Mouse (Mus musculus) limb, embryonic 13.5 days (tissue): ENCODE data around the gene Plod2. TPM values are rescaled to one million over a fixed set of nuclear protein-coding genes. Genes with fewer than 3 reads are reported as not detected.

Source experiments
- ATAC-seq: fragments of 200-750 bp; cut with Nextera tagmentation; 2 replicates; pipeline ENCODE4 v1.8.0; 2017; ENCODE audit warnings: low read depth, moderate number of reproducible peaks, moderate TSS enrichment; ENCODE audit not compliant: low FRiP score
- H3K27ac ChIP-seq: fragments of 300-500 bp; sonication (generic); 2 replicates; pipeline ENCODE4 v1.5.1; 2015; ENCODE audit warnings: inconsistent platforms, mild to moderate bottlenecking, moderate library complexity
- H3K27me3 ChIP-seq: fragments of 300-500 bp; sonication (generic); 2 replicates; pipeline ENCODE4 v1.6.1; 2015; ENCODE audit warnings: mild to moderate bottlenecking, inconsistent platforms
- H3K36me3 ChIP-seq: fragments of 300-500 bp; sonication (generic); 2 replicates; pipeline ENCODE4 v1.6.1; 2015; ENCODE audit warnings: inconsistent platforms, mild to moderate bottlenecking, moderate library complexity
- H3K4me1 ChIP-seq: fragments of 300-500 bp; sonication (generic); 2 replicates; pipeline ENCODE4 v1.6.1; 2015; ENCODE audit warnings: inconsistent platforms
- H3K4me2 ChIP-seq: fragments of 300-500 bp; sonication (generic); replicated peaks from 2 replicates; pipeline ENCODE4 v1.6.1; 2015; ENCODE audit warnings: inconsistent platforms, mild to moderate bottlenecking, moderate library complexity
- H3K4me3 ChIP-seq: fragments of 300-500 bp; sonication (generic); 2 replicates; pipeline ENCODE4 v1.5.1; 2015; ENCODE audit warnings: moderate library complexity, mild to moderate bottlenecking, inconsistent platforms
- H3K9ac ChIP-seq: fragments of 300-500 bp; sonication (generic); 2 replicates; pipeline ENCODE4 v1.6.1; 2015; ENCODE audit warnings: mild to moderate bottlenecking, inconsistent platforms
- H3K9me3 ChIP-seq: fragments of 300-500 bp; sonication (generic); 2 replicates; pipeline ENCODE4 v1.6.1; 2016; ENCODE audit warnings: inconsistent platforms
- WGBS: fragments of 180-500 bp; shearing (Covaris S2); methylation state at CpG from one replicate; pipeline ENCODE4 v1.1.7; 2015; 5-methylcytosine and 5-hydroxymethylcytosine counted together
- polyA plus RNA-seq: library from polyadenylated mRNA; unstranded; fragments of >200 nt; fragmentation: Nextera tagmentation; extraction: Ambion mirVana; gene quantifications from 2 replicates; pipeline ENCODE4 v1.2.1, GENCODE M21; 2015

The Plod2 gene
- polyA plus RNA-seq, 1 experiment from 2014 or later: 62.8 TPM

DNA sequence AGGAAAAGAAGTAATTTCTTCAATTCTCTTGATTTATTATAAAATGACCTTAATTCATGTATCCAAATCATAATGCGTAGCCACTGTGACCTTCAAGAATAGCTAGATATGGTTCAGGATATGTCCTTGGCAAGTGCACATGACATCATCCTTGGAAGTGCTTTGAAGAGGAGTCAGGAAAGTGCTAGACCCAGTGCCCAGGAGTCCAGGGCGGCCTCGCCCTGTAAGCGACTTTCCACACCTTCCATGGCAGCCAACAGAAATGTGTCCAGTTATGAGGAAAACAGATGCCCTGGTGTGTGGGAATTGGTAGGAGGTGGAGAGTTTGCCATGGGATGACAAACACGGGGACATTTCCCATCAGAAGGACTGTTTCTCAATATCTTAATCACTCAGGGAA is 47.0 kb downstream of the Plod2 start:
- ATAC-seq: no peak
- Histone ChIP-seq H3K4me2 (no peak overlapping the region), H3K27ac (no peak overlapping the region), H3K27me3 (no peaks in the 10 kb centered on the region), H3K4me1 (peaks cover 4% of the 10 kb centered on the region; the same call in 1 of the 2 replicates), H3K4me3 (no peak overlapping the region), H3K9ac (no peak overlapping the region), H3K36me3 (peaks cover 63% of the 10 kb centered on the region), H3K9me3 (no peaks in the 10 kb centered on the region)
- WGBS: 92% methylated on average over 5 of the region's 5 CpGs

DNA sequence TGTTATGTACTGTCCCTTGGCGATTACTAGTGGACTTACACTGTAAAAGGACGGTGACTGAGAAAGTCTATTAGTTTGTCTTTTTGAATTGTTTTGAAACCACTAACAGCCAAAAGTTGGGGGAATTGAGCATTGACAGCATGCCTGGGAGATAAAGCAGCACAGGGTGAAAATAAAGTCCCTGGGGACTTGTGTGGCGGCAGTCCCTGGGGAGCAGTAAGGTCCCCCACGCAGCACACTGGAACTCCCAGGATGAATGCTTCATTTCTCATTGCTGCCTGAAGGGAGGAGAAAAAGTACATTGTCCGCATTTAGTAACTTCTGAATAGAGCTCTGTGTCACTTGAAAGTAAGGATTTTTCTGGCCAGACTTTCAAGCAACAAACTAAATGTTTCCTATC is 49.5 kb downstream of the Plod2 start:
- no peak for ATAC-seq
- Histone ChIP-seq H3K9ac (no peak overlapping the region), H3K9me3 (no peaks in the 10 kb centered on the region), H3K27ac (no peak overlapping the region), H3K36me3 (peaks cover 54% of the 10 kb centered on the region), H3K27me3 (no peaks in the 10 kb centered on the region), H3K4me3 (no peak overlapping the region), H3K4me1 (peaks cover 4% of the 10 kb centered on the region; the same call in 1 of the 2 replicates), H3K4me2 (no peak overlapping the region)
- 78% methylated on average over 5 of the region's 5 CpGs for WGBS

DNA sequence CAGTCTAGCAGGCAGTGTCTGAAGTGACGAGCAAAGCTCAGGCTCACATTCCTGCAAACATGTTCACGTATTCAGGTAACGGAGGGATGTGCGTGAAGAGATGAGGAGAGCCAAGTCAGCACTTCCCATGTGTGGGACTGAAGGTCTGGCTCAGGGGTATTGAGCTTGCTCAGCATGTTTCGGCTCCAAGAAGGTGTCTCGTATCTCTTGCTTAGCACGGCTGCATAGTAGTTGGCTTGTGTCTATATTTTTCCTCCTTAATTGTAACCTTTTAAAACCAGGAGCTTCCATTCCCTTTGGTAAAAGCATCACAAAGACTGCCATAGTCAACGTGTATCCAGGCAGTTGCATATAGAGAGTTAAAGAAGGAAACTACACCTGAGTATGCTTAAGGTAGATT is 50.7 kb downstream of the Plod2 start:
- Histone ChIP-seq H3K36me3 (peaks cover 52% of the 10 kb centered on the region), H3K4me3 (no peak overlapping the region), H3K27me3 (no peaks in the 10 kb centered on the region), H3K9me3 (no peaks in the 10 kb centered on the region), H3K4me2 (no peak overlapping the region), H3K4me1 (peaks cover 8% of the 10 kb centered on the region; the same call in 1 of the 2 replicates), H3K9ac (no peak overlapping the region), H3K27ac (no peak overlapping the region)
- ATAC-seq: no peak
- 87% methylated on average over 8 of the region's 8 CpGs for WGBS

DNA sequence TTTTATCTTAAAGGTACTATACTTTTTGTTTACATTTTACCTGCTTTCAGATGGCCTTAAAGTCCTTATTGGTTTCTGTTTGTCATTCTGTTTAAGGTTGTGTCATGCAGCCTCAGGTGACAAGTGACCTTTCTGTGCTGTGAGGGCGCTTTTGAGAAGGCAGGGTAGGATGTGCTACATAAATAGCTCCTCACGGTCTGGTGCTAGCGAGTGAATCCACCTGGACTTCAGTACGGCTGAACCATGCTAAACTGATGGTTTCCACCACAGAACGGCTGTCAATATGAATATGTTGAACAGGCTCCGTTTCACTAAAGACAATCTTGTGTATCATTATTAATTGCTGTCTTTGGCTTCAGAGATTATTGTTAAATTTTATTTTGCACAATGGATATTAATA is 52.5 kb downstream of the Plod2 start:
- no peak for ATAC-seq
- no peak overlapping the region for H3K27ac ChIP-seq
- no peaks in the 10 kb centered on the region for H3K27me3 ChIP-seq
- 62% methylated on average over 6 of the region's 6 CpGs for WGBS
- H3K9me3 ChIP-seq: no peaks in the 10 kb centered on the region
- peaks cover 9% of the 10 kb centered on the region; the same call in 1 of the 2 replicates for H3K4me1 ChIP-seq
- peaks cover 38% of the 10 kb centered on the region for H3K36me3 ChIP-seq
- no peak overlapping the region for H3K9ac ChIP-seq
- no peak overlapping the region for H3K4me2 ChIP-seq
- H3K4me3 ChIP-seq: no peak overlapping the region

DNA sequence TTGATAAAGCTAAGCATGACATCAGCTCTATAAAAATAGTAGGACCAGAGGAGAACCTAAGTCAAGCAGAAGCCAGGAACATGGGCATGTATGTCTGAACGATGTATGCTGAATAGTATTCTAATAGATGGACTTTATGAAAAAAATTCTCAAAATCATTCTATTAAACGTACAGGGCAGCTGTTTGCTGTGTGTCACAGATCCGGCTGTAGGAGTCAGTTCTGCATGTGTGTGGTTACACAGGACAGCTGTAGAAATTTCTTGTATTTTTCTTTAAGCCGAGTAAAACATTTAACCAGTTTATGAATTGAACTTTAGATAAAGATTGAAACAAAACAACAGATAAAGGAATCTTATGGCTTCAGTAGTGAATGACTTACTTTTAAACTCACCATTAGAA is 53.3 kb downstream of the Plod2 start:
- Histone ChIP-seq H3K27ac (no peak overlapping the region), H3K9ac (no peak overlapping the region), H3K36me3 (peaks cover 40% of the 10 kb centered on the region), H3K9me3 (no peaks in the 10 kb centered on the region), H3K4me3 (no peak overlapping the region), H3K4me1 (peaks cover 11% of the 10 kb centered on the region), H3K27me3 (no peaks in the 10 kb centered on the region), H3K4me2 (no peak overlapping the region)
- 83% methylated on average over 4 of the region's 4 CpGs for WGBS
- no peak for ATAC-seq

DNA sequence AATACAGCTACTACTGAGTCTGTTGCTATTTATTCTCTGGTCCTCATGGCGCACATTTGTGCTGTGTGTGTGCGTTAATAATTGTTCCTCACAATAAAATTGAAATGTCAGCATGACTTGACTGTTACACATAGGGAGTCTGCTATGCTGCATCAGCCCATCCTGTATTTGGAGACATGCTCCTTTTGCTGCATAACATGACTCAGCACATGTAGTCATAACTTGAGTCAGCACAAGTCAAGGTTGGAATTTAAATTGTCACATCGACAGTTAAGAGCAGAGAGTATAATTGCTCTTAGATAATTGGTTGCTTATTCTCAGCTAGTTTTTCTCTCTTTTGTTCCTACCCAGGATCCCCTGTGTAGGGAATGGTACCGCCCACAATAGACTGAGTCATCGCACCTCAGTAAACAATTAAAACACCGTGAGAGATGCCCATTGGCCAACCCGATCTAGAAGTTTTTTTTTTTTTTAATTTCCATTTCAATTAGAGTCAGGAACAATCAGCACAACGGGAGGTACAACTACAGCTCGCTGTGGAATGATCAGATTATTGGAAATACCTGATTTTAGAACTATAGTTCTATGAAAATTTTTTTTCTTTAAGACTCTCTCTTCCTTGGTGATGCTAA is 55.0 kb downstream of the Plod2 start:
- no peaks in the 10 kb centered on the region for H3K27me3 ChIP-seq
- peaks cover 7% of the 10 kb centered on the region; the same call in 1 of the 2 replicates for H3K4me1 ChIP-seq
- peaks cover 44% of the 10 kb centered on the region for H3K36me3 ChIP-seq
- H3K9me3 ChIP-seq: no peaks in the 10 kb centered on the region
- no peak overlapping the region for H3K9ac ChIP-seq
- ATAC-seq: no peak
- WGBS: 93% methylated on average over 9 of the region's 9 CpGs
- no peak overlapping the region for H3K4me3 ChIP-seq
- H3K27ac ChIP-seq: no peak overlapping the region
- no peak overlapping the region for H3K4me2 ChIP-seq

DNA sequence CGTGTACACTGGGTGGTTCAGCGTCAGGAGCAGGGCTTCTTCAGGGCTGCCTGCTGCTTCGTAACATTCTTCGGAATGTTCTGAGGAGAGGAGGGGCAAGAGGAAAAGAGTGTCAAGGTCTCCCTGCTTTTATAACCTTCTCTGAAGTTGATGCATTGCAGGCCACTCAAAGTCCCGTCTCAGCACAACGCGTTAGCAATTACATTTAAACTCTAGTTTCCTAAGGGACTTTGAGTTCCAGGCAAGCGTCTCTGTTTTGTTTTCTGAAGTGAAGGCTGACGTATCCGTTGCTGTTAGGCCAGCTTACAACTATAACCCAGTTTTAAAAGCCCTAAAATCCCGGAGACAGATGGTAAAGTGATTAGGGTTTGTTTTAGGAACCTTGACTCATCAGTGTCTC is 55.8 kb downstream of the Plod2 start:
- Histone ChIP-seq H3K27ac (no peak overlapping the region), H3K36me3 (peaks cover 45% of the 10 kb centered on the region)
- ATAC-seq: peak; percentile 74; the same call in 1 of the 2 replicates

DNA sequence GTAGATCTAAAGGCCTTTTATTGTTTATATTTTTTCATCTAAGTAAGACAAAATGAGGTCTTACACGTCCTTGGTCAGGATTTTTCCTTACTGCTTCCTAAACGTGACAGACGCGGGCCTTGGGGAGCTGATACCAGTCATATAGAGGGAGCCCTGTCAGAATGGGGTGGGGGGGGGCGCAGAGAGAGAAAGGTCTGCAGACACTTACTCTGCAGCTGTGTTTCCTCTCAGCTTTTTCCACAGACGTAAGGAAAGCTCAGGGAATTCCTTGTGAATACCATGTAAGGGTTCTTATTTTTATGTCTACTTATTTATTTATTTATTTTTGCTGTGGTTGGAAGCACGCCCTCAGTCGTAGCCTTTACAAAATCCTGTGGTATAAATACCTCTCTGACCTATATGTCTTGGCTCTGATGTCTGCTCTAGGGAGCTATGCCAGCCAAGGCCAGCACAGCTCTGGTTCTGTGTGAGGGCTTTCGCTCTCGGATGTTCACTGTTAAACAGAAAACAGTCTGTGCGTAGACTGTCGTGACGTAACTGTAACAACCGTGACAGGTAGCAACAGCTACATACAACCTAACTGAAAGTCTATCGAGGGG is 58.0 kb downstream of the Plod2 start:
- no peak overlapping the region for H3K4me2 ChIP-seq
- peak; percentile 71 for ATAC-seq
- H3K4me3 ChIP-seq: no peak overlapping the region
- no peak overlapping the region for H3K27ac ChIP-seq
- no peaks in the 10 kb centered on the region for H3K9me3 ChIP-seq
- H3K4me1 ChIP-seq: peaks cover 7% of the 10 kb centered on the region; the same call in 1 of the 2 replicates
- H3K36me3 ChIP-seq: peaks cover 51% of the 10 kb centered on the region
- H3K9ac ChIP-seq: no peak overlapping the region
- 71% methylated on average over 15 of the region's 15 CpGs for WGBS
- H3K27me3 ChIP-seq: no peaks in the 10 kb centered on the region

More for the DNA sequence above, 55.8 kb downstream of the Plod2 start:
- Histone ChIP-seq H3K4me3 (no peak overlapping the region), H3K27me3 (no peaks in the 10 kb centered on the region), H3K9me3 (no peaks in the 10 kb centered on the region), H3K9ac (no peak overlapping the region), H3K4me2 (no peak overlapping the region), H3K4me1 (peaks cover 7% of the 10 kb centered on the region; the same call in 1 of the 2 replicates)
- WGBS: 11% methylated on average over 11 of the region's 11 CpGs

DNA sequence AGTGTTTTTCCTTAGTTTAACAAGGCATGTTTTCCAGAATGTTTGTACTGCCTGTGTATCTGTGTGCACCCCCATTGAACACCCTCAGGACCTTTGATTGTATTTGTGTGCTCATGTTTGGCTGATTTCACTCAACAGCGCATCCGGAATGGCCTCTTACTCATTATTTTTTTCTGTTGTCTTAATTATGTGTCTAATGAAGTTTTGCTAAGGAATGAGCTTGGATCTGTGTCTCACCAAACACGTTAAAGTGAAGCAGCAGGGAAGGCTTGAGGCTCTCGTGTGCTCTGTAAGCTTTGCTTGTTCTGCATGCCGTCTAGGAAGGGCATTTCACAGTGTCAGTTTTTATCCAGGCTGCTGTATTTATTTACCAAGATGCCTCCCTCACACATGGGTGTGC is 59.5 kb downstream of the Plod2 start:
- Histone ChIP-seq H3K4me1 (peaks cover 7% of the 10 kb centered on the region; the same call in 1 of the 2 replicates), H3K27ac (no peak overlapping the region), H3K9ac (no peak overlapping the region), H3K36me3 (peaks cover 56% of the 10 kb centered on the region), H3K4me2 (no peak overlapping the region), H3K27me3 (no peaks in the 10 kb centered on the region), H3K9me3 (no peaks in the 10 kb centered on the region), H3K4me3 (no peak overlapping the region)
- no peak for ATAC-seq
- WGBS: 81% methylated on average over 5 of the region's 5 CpGs

DNA sequence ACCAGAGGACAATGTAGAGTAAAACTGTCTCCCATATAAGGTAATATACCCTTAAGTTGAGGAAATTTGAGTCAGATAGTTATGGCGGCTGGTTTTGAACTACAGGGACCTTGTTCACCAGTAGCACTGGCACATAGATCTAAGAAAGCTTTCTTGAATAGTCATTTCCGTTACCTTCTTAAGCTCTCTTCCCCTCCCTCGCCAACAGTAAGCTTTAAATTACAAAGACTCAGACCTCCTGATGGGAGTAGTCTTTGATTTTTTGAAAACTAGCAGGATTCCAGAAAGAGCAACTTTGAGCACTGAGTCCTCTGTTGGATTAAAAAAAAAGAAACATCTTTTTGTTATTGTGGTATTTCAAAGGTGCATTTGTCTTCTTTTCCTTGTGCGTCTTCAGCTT is 61.5 kb downstream of the Plod2 start:
- Histone ChIP-seq H3K4me2 (no peak overlapping the region), H3K4me3 (no peak overlapping the region), H3K4me1 (peaks cover 2% of the 10 kb centered on the region; the same call in 1 of the 2 replicates), H3K9me3 (no peaks in the 10 kb centered on the region), H3K36me3 (peaks cover 56% of the 10 kb centered on the region), H3K27me3 (no peaks in the 10 kb centered on the region), H3K27ac (no peak overlapping the region), H3K9ac (no peak overlapping the region)
- 70% methylated on average over 4 of the region's 4 CpGs for whole genome bisulfite sequencing
- no peak for ATAC-seq

DNA sequence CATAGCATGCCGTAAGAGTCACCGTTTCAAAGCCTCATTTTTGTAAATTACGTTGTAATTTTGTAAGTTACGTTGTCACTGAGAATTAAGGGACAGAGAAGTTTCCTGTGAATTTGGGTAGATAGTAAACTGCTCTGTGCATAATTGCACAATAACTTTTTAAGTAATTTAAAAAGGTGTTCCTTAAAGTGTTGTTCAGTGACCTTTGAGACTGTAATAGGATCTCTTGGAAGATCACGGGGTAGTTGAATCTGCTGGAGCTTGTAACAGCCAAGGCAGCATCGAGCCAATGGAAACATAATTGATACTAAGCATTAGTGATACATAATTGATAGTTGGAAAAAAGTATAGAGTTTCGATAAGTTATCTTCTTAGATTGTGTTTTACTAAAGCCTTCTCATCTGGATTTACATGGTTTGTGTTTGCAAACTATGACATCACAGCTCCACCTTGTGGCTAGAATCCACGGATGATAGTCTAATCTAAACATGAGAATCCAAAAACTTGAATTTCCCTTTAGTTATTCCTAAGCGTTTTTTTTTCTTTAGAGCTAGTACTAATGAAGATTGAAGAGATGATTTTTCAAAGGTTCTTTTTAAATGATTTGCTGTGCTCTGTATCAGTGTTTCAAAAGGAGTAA is 68.7 kb downstream of the Plod2 start:
- ATAC-seq: 0 out of 2 replicates have a peak, but pooled peaks have one; percentile 25
- 50% methylated on average over 9 of the region's 9 CpGs for WGBS
- Histone ChIP-seq H3K9ac (no peak overlapping the region), H3K27me3 (no peaks in the 10 kb centered on the region), H3K4me1 (no peaks in the 10 kb centered on the region), H3K4me3 (no peak overlapping the region), H3K4me2 (no peak overlapping the region), H3K9me3 (no peaks in the 10 kb centered on the region), H3K36me3 (peaks cover 22% of the 10 kb centered on the region), H3K27ac (no peak overlapping the region)

DNA sequence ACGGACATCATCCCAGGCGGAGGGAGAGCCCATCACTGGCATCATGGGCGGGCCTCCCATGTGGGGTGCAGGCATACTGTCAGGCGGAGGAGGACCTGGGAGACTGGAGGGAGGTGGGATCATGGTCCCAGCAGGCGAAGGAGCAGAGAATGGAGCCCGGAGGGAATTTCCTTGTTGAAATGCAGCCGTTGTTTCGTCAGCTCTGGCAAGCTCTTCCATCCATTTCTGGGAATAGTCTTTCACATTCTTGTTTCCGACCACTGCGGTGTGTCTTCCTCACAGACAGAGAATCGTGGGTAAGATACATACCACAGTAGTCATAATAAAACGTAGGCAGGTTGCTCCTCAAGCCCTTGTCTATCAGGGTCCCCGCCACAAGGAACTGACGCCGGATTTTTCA is 70.6 kb downstream of the Plod2 start:
- WGBS: 93% methylated on average over 15 of the region's 15 CpGs
- Histone ChIP-seq H3K4me2 (no peak overlapping the region), H3K4me3 (no peak overlapping the region), H3K4me1 (no peaks in the 10 kb centered on the region), H3K27ac (no peak overlapping the region), H3K27me3 (no peaks in the 10 kb centered on the region), H3K9me3 (no peaks in the 10 kb centered on the region), H3K9ac (no peak overlapping the region), H3K36me3 (peaks cover 6% of the 10 kb centered on the region)
- ATAC-seq: no peak
